Mouse (Mus musculus) intestine, postnatal 0 days (tissue): ENCODE results near the gene St3gal2. TPM values are rescaled to one million over a fixed set of nuclear protein-coding genes. Genes with fewer than 3 reads are reported as not detected.

Experiments used
- ATAC-seq: fragments of 200-750 bp; cut with Nextera tagmentation; 2 replicates; pipeline ENCODE4 v1.8.0; 2017; ENCODE audit warnings: mild to moderate bottlenecking, moderate TSS enrichment, moderate library complexity
- H3K27ac ChIP-seq: fragments of 300-500 bp; sonication (generic); 2 replicates; pipeline ENCODE4 v1.5.1; 2014; ENCODE audit warnings: mild to moderate bottlenecking, low read depth, low read length, moderate library complexity
- H3K27me3 ChIP-seq: fragments of 300-500 bp; sonication (generic); replicated peaks from 2 replicates; pipeline ENCODE4 v1.6.1; 2014; ENCODE audit warnings: low read length, mixed read lengths; ENCODE audit not compliant: control insufficient read depth, insufficient read depth
- H3K36me3 ChIP-seq: fragments of 300-500 bp; sonication (generic); 2 replicates; pipeline ENCODE4 v1.6.1; 2014; ENCODE audit warnings: mild to moderate bottlenecking, moderate library complexity; ENCODE audit not compliant: control insufficient read depth, insufficient read depth
- H3K4me1 ChIP-seq: fragments of 300-500 bp; sonication (generic); replicated peaks from 2 replicates; pipeline ENCODE4 v1.6.1; 2014; ENCODE audit warnings: antibody characterized with exemption, low read length, mixed read lengths; ENCODE audit not compliant: control insufficient read depth, insufficient read depth
- H3K4me2 ChIP-seq: fragments of 300-500 bp; sonication (generic); replicated peaks from 2 replicates; pipeline ENCODE4 v1.6.1; 2014; ENCODE audit warnings: low read depth, mild to moderate bottlenecking, moderate library complexity
- H3K4me3 ChIP-seq: fragments of 300-500 bp; sonication (generic); 2 replicates; pipeline ENCODE4 v1.5.1; 2014; ENCODE audit warnings: low read depth, low read length
- H3K9ac ChIP-seq: fragments of 300-500 bp; sonication (generic); 2 replicates; pipeline ENCODE4 v1.6.1; 2014; ENCODE audit warnings: mild to moderate bottlenecking, low read depth, low read length
- H3K9me3 ChIP-seq: fragments of 300-500 bp; sonication (generic); 2 replicates; pipeline ENCODE4 v1.6.1; 2016; ENCODE audit warnings: mixed run types; ENCODE audit not compliant: control insufficient read depth
- CTCF ChIP-seq: sonication (generic); IDR thresholded peaks from 2 replicates; pipeline ENCODE4 v1.5.1; 2016; ENCODE audit warnings: low read depth, mild to moderate bottlenecking, control low read depth, antibody characterized with exemption, moderate library complexity
- WGBS: fragments of 180-500 bp; shearing (Covaris S2); extraction: QIAGEN DNeasy Blood & Tissue Kit; methylation state at CpG from one replicate; pipeline ENCODE4 v1.1.7; 2014; 5-methylcytosine and 5-hydroxymethylcytosine counted together
- polyA plus RNA-seq: library from polyadenylated mRNA; unstranded; fragments of >200 nt; fragmentation: Nextera tagmentation; extraction: Ambion mirVana; gene quantifications from 2 replicates; pipeline ENCODE4 v1.2.1, GENCODE M21; 2015

St3gal2 gene
- polyA plus RNA-seq: 4.9 and 5.1 TPM in 2 replicates

GRCm38 (mm10) chr8:110919341-110920031 lies at the start of gene St3gal2:
Gene St3gal2, plus strand, starts transcription at chr8:110919922.
- peak within 1 kb of the TSS; percentile 28; the same call in 1 of the 2 replicates for H3K27ac ChIP-seq
- WGBS: 2% methylated on average over 16 of the region's 36 CpGs
- peak within 1 kb of the TSS; percentile 55 for H3K9ac ChIP-seq
- no peaks in the 10 kb centered on the region for H3K36me3 ChIP-seq
- peak within 1 kb of the TSS; percentile 70 for H3K4me3 ChIP-seq
- H3K4me2 ChIP-seq: peak within 1 kb of the TSS; percentile 87
- no peaks in the 10 kb centered on the region for H3K27me3 ChIP-seq
- no peaks in the 10 kb centered on the region; the same call in 1 of the 2 replicates for H3K4me1 ChIP-seq
- no peak for TF ChIP-seq CTCF
- ATAC-seq: peak; percentile 81
- H3K9me3 ChIP-seq: no peaks in the 10 kb centered on the region

- Histone ChIP-seq H3K27me3 (no peaks in the 10 kb centered on the region), H3K36me3 (peaks cover 90% of the 10 kb centered on the region), H3K4me3 (no peak overlapping the region), H3K9ac (no peak overlapping the region), H3K4me2 (no peak overlapping the region), H3K4me1 (no peaks in the 10 kb centered on the region), H3K27ac (no peak overlapping the region), H3K9me3 (no peaks in the 10 kb centered on the region)
- no peak for TF ChIP-seq CTCF
- no peak for ATAC-seq
- 96% methylated on average over 2 of the region's 2 CpGs for WGBS
These were observed 49.2 kb upstream of the St3gal2 start for GRCm38 (mm10) chr8:110870501-110870900.

GRCm38 (mm10) chr8:110877862-110878261 lies 41.9 kb upstream of the St3gal2 start:
- Histone ChIP-seq H3K27me3 (no peaks in the 10 kb centered on the region), H3K4me3 (no peak overlapping the region), H3K9ac (no peak overlapping the region), H3K9me3 (no peaks in the 10 kb centered on the region), H3K36me3 (peaks cover 88% of the 10 kb centered on the region), H3K4me1 (no peaks in the 10 kb centered on the region), H3K4me2 (no peak overlapping the region), H3K27ac (no peak overlapping the region)
- 79% methylated on average over 4 of the region's 4 CpGs for WGBS
- no peak for ATAC-seq
- TF ChIP-seq CTCF: no peak

DNA sequence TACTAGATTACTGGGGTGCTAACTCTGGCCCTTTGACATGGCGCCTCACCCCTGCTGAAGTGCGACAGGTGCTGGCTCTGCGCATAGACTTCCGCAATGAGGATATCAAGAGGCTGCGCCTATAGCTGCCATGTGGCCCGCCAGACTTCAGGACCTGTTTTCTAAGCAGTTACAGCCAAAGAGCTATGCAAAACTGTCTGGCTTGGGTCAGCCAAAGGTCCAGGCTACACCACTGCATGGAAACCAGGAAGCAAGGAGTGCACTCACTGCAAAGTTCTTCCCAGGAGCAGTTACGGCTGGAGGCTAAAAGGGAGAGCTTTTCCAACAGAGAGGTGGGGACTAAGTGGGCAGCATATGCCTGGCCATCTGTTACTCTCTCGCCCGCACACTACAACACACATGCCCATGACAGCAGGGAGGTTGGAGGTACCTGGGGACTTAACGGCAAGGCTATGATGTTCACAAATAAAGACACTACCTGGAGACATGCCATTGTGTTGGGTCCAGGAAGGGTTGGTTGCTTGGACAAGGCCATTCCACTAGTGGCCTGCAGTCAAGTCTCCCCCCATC lies 37.9 kb upstream of the St3gal2 start:
- 94% methylated on average over 10 of the region's 10 CpGs for WGBS
- Histone ChIP-seq H3K4me2 (no peak overlapping the region), H3K4me3 (no peak overlapping the region), H3K27ac (no peak overlapping the region), H3K27me3 (no peaks in the 10 kb centered on the region), H3K9ac (no peak overlapping the region), H3K36me3 (peaks cover 78% of the 10 kb centered on the region), H3K9me3 (no peaks in the 10 kb centered on the region), H3K4me1 (no peaks in the 10 kb centered on the region)
- no peak for TF ChIP-seq CTCF
- no peak for ATAC-seq

DNA sequence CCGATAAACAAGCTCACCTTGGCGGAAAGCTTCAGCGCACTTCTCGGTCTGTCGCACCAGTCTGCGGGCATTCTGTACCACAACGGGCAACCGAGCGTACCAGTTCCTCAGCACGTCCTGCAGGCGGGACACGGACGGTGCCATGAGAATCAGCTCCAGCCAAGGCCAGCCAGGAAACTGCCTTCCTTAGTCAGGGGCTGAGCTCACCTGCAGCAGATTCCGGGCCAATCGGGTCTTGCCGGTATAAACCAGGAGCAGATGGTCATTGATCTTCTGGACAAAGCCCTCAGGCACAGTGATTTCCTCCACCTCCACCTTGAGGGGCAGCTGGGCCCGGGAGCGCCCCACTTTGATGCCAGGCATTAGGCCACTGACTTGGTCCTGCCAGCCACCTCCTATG lies 35.9 kb upstream of the St3gal2 start:
- no peaks in the 10 kb centered on the region for H3K9me3 ChIP-seq
- TF ChIP-seq CTCF: no peak
- 94% methylated on average over 18 of the region's 18 CpGs for WGBS
- no peak overlapping the region for H3K4me3 ChIP-seq
- no peak for ATAC-seq
- no peak overlapping the region for H3K4me2 ChIP-seq
- H3K27me3 ChIP-seq: no peaks in the 10 kb centered on the region
- peaks cover 79% of the 10 kb centered on the region for H3K36me3 ChIP-seq
- no peaks in the 10 kb centered on the region for H3K4me1 ChIP-seq
- H3K27ac ChIP-seq: no peak overlapping the region
- no peak overlapping the region for H3K9ac ChIP-seq

- no peak for ATAC-seq
- H3K9ac ChIP-seq: no peak overlapping the region
- H3K4me1 ChIP-seq: no peaks in the 10 kb centered on the region
- no peak for TF ChIP-seq CTCF
- no peak overlapping the region for H3K4me3 ChIP-seq
- no peaks in the 10 kb centered on the region for H3K9me3 ChIP-seq
- 87% methylated on average over 3 of the region's 3 CpGs for WGBS
- H3K36me3 ChIP-seq: peaks cover 67% of the 10 kb centered on the region
- H3K4me2 ChIP-seq: no peak overlapping the region
- H3K27me3 ChIP-seq: no peaks in the 10 kb centered on the region
- no peak overlapping the region for H3K27ac ChIP-seq
These were observed 33.1 kb upstream of the St3gal2 start for GRCm38 (mm10) chr8:110886634-110887033.
